Mouse (Mus musculus): ENCODE data around the gene Sec24d.

- TF ChIP-seq CTCF (IDR thresholded peaks at IDR 0.05; ENCODE audit: control insufficient read depth, insufficient read depth, low read length), result no peak
- no peak for TF ChIP-seq POLR2A (IDR thresholded peaks at IDR 0.05; ENCODE audit: borderline replicate concordance, control insufficient read depth, low read depth, low read length)
Observed at GRCm38 (mm10) chr3:123267741-123268201, 516 bp downstream of the Sec24d start.

All from bone marrow, adult 2 months (tissue).